Mouse (Mus musculus): ENCODE measurements around the gene Dll3.

Dll3 gene

GRCm38 (mm10) chr7:28301616-28302433 lies at the start of gene Dll3:
Dll3 (minus strand) TSS chr7:28302238.
- DNase-seq (ENCODE audit: low spot score), result peak; percentile 35

- DNase-seq (ENCODE audit: low spot score), result no peak
Observed at GRCm38 (mm10) chr7:28351676-28352191, 49.7 kb upstream of the Dll3 start.

DNA sequence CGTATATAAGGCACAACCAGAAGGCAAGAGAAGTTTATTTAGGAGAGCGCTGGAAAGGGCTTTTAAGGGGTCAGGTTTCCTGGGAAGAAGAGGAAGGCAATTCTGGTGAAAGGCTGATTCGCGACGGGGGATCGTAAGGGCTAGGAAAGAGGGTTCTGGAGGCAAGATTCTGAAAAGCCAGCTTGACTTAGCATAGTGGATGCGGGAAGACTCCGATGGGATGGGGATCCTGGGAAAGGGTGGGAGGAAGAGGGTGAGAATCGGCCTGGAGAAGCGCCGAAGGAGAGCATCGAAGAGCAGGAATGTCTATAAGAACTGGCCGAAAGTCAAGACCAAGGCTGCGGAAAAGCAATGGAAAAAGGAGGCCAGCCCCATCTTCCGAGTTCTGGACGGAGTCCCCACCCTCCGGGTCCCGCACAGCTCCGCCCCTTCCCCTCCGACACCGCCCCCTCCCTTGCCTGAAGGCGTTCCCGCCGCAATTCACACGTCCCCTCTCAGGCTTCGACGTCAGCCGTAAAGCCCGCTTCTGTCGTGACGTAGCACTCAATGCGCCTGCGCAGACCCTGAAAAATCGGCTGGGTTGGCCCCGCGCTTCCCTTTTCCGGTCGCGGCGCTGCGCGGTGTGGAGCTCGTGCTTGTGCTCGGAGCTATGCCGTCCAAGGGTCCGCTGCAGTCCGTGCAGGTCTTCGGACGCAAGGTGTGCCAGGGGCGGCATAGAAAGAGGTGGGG lies 48.3 kb upstream of the Dll3 start, which contains the start of gene Rps16:
Rps16 (plus strand) TSS at position 498 of the 729 bp plus-strand sequence.
- peak; percentile 96 for DNase-seq (ENCODE audit: low spot score)

GRCm38 (mm10) chr7:28348601-28349000 lies 46.6 kb upstream of the Dll3 start:
- DNase-seq (ENCODE audit: low spot score), result no peak

- no peak for DNase-seq (ENCODE audit: low spot score)
Observed at GRCm38 (mm10) chr7:28347746-28348145, 45.7 kb upstream of the Dll3 start.

DNA sequence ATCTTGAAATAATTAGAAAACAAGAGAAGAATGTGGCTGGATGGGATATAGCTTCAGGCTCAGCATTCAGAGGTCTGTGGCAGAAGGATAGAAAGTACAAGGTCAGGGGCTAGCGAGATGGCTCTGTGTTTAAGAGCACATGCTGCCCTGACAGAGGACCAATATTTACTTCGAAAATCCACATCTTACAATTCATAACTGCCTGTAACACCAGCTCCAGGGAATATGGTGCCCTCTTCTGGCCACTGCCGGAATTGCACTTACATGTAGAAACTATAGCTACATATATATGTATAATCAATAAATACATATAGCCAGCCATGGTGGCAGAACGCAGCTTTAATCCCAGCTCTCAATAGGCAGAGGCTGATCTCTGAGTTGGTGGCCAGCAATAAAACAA lies 42.6 kb upstream of the Dll3 start:
- DNase-seq (ENCODE audit: low spot score), result peak; percentile 59

DNA sequence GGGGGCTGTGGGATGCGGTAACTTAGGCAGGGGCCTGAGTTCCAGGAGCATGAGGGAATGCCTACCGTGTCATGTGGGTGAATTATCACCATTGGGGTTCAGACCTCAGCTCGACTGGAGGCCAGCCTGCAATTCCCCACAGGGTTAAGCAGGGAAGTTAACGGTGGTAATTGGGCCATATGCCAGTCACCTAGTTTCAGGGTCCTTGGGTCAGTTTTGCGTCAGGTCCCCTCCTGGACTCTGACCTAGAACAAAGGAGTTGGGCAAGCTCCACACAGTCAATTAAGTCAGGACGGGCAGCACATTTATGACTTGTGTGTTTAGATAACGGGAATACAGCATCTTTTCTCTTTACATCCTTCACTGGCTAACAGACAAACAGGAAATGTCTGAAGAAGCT lies 39.3 kb upstream of the Dll3 start:
- DNase-seq (ENCODE audit: low spot score), result no peak

GRCm38 (mm10) chr7:28339213-28339917 lies 37.3 kb upstream of the Dll3 start:
- no peak for DNase-seq (ENCODE audit: low spot score)

GRCm38 (mm10) chr7:28338108-28338998 lies 36.3 kb upstream of the Dll3 start, which contains the start of gene Supt5:
Supt5 (minus strand) TSS chr7:28338746.
- DNase-seq (ENCODE audit: low spot score), result peak; percentile 94

GRCm38 (mm10) chr7:28335471-28335870 lies 33.4 kb upstream of the Dll3 start:
- no peak for DNase-seq (ENCODE audit: low spot score)

- DNase-seq (ENCODE audit: low spot score), result no peak
Observed at GRCm38 (mm10) chr7:28334534-28334933, 32.5 kb upstream of the Dll3 start.

- no peak for DNase-seq (ENCODE audit: low spot score)
Observed at GRCm38 (mm10) chr7:28328260-28328659, 26.2 kb upstream of the Dll3 start.

- DNase-seq (ENCODE audit: low spot score), result no peak
Observed at GRCm38 (mm10) chr7:28326457-28326856, 24.4 kb upstream of the Dll3 start.

- DNase-seq (ENCODE audit: low spot score), result no peak
Observed at GRCm38 (mm10) chr7:28325293-28325692, 23.3 kb upstream of the Dll3 start.

- no peak for DNase-seq (ENCODE audit: low spot score)
Observed at GRCm38 (mm10) chr7:28321974-28322720, 20.1 kb upstream of the Dll3 start.

DNA sequence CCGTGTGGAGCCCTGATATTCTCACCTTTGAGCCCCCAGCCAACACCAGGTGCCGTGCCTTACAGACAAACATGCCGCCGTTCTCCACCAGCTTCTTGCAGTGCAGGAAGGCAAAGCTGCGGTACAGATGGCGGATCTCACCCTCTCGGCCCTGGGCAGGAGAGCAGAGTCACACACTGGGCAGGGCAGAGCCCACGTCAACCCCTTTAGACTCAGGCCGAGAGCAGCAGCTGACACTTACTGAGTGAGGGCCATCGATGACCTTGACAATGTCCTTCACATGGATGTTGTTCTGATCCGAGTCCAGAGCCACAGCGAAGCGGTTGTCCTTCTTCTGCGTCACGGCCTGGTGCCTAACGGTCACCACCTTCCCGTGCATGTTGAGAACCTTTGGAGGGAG lies 16.7 kb upstream of the Dll3 start:
- no peak for DNase-seq (ENCODE audit: low spot score)

- no peak for DNase-seq (ENCODE audit: low spot score)
Observed at GRCm38 (mm10) chr7:28318036-28318435, 16.0 kb upstream of the Dll3 start.

GRCm38 (mm10) chr7:28311926-28312543 lies 10.0 kb upstream of the Dll3 start, which contains the start of gene Timm50:
Timm50 (minus strand) TSS chr7:28312072.
- DNase-seq (ENCODE audit: low spot score), result peak; percentile 98

DNA sequence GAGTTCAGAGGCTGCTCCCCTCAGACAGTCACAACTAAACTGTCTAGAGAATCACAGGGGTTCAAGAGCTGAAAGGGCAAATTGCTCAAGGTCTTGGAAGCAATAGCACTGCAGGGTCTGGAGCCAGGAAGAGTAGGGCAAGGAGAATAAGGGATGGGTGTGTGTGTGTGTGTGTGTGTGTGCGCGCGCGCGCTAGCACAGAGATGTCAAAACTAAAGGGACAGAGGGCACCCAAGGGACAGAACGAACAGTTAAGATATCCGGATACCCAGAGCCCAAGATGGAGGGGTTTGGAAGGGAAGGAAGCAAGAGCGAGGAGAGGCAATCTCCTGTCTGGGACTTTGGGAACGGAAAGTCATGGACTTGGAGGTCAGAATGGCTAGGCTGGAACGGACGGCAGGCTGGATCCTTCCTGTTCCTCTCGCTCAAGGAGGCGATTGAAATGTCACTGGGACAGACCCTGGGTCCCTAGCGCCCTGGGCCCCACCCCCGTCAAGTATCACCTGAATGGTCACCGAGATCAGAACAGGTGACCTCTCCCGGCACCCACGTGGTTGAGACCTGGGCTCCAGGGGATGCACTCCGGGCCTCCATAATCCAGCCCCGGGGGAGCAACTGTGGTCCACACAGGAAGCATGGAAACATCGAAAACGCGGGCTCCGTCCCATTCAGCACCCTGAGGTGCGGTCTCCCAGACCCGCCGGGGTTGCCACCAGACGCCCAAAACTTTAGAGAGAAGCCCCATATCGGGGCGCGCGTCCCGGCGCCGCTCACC lies 9.3 kb upstream of the Dll3 start:
- DNase-seq (ENCODE audit: low spot score), result no peak
